Mouse (Mus musculus) c-Kit-positive CD71-positive TER-119-positive erythroid progenitor cells, embryonic 14.5 days (primary cell): ENCODE results near the gene Ppp1r16b.

Source experiments
- DNase-seq: peaks from one replicate; pipeline ENCODE4 v3.0.0-alpha.2; 2013; ENCODE audit warnings: low spot score

Ppp1r16b gene

DNA sequence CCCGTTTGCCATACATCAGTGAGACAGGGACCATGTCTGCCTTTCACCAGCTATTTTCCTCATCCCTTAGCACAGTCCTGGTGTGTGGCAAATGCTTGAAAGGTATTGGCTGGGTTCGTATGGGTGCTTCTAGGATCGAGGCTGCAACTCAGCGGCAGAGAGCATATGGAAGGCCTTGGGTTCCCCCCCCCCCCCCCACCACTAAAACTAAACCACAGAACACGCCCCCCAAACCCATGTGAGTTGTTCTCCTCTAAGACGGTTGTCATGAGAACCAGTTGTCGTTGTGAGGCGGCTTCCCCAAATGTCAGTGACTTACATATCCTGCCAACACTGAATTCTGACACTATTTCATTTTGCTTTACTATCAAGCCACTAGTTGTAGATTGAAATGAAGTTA lies 24.9 kb downstream of the Ppp1r16b start:
- no peak for DNase-seq

DNA sequence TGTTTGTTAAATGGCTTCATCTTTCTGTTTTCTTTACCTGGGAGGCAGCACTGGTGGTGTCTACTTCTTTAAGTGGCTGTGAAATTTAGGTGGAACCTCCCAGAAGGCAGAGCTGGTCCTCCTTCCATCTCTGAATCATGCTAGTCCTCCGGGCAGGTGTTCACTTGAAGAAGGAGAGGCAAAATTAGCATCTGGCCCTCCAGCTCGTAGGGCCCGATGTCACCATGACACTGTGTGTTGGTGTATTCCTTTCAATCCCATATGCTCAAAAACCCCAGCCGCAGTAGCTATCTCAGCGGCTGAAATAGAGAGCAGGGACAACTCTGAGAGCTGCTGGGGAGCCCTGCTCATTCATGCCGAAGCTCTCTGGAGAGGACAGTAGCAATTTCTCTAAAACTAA lies 27.0 kb downstream of the Ppp1r16b start:
- DNase-seq, result no peak

DNA sequence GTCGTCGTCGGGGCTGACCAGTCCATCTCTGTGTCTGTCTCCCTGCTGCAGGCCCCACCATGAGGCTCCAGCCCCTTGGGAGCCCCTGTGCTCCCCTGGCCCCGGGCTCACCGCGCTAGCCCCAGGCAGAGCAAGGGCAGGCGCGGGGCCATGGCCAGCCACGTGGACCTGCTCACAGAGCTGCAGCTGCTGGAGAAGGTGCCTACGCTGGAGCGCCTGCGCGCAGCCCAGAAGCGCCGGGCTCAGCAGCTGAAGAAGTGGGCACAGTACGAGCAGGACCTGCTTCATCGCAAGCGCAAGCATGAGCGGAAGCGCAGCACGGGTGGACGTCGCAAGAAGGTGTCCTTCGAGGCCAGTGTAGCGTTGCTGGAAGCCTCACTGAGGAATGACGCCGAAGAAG lies 30.6 kb downstream of the Ppp1r16b start:
- DNase-seq, result no peak

DNA sequence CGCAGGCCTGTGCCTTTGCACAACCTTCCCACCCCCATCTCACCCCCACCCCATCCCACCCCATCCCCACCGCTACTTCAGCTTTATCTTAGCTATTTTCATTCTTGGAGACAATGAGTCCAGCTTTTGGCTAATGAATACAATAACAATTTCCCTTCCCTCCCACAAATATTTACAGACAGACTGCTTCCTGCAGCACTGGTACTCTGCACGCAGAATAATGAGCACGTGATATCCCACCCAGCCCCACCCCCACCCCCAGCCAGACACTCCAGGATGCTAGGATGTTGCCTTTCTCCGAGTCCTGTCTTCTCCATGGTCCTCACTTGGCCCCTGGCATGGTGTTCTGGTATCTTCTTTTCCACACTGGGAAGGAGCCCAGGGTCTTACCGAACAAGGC lies 31.3 kb downstream of the Ppp1r16b start:
- no peak for DNase-seq

DNA sequence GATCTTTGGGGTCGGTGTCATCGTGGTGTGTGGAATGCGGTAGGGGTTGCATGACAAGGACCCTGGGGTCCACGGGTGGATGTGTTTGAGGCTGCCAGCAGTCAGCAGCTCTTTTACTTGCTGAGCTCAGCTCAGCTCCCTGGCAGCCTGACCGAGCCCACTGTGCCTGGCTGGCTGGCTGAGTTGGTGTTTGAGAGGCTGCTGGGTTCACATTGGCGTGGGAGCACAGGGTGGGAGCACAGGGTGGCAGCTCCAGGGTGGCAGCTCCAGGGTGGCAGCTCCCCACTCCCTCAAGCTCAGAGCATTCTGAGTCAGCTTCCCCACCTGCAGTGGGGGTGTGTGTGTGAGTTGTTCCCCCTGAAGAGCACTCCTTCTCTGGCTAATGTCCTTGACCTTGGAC lies 34.7 kb downstream of the Ppp1r16b start:
- no peak for DNase-seq

DNA sequence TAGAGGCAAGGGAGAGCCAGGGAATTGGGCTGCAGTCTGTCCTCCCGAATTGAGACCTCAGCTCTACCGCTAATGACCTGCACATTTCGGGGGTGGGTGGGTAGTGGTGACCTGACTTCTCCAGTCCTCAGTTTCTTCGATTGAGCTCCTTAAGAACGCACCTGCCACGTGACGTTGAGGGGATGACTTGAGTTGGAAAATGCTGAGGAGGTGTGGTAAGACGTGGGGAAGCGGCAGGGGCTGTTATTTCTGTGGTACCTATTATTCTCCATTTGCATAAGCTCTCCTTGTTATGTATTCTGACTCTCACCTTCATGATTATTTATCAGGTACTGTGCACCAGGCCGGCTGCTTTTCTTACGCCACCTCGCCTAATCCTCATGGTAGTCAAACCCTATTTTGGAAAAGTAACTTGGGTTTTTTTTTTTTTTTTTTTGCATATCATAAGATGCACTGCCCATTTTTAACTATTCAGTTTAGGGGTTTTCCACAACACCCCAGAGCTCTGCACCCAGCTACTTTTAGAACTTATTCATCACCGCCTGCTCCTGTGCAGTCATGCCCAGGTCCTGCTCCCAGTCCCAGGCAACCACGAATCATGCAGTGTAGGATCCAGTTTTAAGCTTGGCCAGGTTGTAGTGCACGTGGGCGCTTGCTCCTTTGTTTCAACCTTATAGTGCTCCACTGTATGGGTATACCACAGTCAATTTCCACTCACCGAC lies 35.5 kb downstream of the Ppp1r16b start:
- DNase-seq, result no peak

DNA sequence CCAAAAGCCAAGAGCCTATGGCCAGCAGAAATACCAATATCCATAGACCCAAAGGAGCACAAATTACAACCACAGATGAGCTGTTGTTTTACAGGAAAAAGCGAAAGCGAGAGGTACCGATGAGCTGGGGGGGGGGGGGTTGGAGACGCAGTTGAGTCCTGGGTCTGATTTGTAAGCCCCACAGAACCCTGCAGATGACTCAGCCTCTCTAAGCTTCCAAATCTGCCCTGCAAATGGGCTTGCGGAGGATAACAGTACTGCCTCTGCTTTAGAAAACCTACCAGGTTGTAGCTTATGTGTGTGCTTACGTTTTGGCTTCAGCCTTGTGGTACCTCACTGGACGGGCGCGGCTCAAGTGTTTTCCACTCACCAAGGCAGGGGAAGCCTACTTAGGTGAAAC lies 36.3 kb downstream of the Ppp1r16b start:
- DNase-seq, result no peak

DNA sequence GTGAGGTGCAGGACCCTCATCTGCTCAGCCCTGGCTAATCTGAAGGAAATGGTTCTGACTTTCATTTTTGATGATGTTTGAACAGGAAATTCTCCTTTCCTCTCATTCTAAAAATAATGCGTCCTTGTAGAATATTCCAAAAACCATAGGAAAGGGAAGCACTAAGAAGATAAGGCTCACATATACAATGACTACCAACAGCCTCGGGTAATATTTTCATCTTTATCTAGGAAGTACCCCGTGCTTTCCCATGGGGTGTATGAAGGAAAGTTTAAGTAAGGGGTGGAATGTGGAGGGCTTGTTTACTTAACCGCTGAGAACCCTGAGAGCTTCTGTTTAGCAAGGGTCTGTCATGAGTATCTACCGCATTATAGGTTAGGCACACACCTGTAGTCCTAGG lies 37.0 kb downstream of the Ppp1r16b start:
- no peak for DNase-seq

DNA sequence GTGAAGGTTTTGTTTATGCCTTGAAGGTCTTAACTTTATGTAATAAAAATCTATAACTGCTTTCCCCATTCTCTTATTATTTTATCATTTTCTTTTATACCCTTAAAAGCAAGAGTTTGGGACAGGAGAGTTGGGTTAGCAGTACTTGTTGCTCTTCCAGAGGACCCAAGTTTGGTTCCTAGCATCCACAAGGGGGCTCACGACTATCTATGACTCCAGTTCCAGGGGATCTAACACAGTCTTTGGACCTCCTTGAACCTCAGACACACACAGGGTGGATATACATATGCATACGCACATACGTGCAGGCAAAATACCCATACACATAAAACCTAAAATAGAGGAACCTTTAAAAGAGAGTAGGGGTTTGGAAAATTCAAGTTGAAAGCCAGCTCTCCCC lies 39.5 kb downstream of the Ppp1r16b start:
- DNase-seq, result no peak

DNA sequence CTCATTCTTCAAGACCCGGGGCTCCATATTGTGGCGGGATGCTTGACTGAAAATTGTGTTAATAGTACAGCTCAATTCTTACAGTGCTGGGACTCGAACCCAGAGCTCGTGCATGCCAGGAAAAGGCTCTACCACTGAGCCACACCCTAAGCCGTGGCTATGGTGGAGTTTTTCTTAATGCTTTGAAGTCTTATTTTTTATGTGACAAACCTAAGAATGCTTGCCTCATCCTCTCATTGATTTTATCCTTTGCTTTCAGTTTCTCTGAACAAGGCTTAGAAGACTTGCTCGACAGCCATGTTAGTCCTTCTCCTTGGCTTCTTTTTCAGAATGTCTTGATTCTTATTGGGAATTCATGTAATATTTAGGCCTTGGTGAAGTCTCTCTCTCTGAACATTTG lies 40.3 kb downstream of the Ppp1r16b start:
- DNase-seq, result no peak

DNA sequence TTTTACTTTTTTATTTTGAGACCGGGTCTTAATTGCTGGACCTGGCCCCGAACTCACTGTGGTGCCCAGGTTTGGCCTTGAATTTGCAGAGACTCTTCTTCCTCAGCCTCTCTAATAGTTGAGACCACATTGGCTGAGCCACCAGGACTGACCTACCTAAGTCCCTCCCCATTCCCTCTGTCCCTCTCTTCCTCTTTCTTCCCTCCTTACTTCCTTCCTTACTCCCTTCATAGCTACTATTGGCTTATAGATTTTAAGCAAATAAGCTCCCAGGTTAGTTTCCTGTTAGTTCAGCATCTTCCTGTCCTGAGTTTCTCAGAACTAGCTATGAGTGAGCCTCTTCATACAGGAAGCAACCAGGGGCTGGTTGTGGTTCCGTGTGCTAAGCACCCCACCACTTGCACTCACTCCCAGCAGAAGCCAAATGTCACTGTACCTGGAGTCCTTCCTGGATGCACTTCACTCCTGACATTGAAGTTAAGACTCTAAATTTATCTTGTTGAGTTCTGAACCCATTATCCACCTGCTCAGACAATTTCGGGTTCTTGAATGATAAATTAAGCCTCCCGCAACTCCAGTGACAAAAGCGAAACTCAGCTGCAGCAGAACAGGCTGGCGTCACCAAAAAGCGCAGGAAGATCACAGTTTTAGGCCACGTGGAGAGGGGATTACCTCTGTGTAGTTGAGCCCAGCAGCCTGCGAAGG lies 41.7 kb downstream of the Ppp1r16b start:
- DNase-seq, result no peak

DNA sequence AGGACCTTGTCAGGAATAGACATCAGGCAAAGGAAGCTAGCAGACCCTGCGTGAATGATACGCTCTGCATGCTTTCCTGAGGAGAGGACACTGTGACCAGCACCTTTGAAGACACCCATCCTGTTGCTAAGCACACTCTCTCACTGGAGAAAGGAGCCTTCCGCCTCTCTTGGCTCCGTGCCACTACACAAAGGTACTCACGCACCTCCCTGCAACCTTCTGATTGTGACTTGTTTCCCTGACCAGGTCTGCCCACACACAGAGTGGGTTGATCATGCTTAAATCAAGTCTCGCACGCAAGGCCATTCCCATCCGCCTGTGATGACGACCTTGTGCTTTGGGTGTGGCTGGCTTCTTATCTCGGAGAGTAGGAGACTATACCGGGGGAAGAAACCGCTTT lies 42.9 kb downstream of the Ppp1r16b start:
- no peak for DNase-seq

DNA sequence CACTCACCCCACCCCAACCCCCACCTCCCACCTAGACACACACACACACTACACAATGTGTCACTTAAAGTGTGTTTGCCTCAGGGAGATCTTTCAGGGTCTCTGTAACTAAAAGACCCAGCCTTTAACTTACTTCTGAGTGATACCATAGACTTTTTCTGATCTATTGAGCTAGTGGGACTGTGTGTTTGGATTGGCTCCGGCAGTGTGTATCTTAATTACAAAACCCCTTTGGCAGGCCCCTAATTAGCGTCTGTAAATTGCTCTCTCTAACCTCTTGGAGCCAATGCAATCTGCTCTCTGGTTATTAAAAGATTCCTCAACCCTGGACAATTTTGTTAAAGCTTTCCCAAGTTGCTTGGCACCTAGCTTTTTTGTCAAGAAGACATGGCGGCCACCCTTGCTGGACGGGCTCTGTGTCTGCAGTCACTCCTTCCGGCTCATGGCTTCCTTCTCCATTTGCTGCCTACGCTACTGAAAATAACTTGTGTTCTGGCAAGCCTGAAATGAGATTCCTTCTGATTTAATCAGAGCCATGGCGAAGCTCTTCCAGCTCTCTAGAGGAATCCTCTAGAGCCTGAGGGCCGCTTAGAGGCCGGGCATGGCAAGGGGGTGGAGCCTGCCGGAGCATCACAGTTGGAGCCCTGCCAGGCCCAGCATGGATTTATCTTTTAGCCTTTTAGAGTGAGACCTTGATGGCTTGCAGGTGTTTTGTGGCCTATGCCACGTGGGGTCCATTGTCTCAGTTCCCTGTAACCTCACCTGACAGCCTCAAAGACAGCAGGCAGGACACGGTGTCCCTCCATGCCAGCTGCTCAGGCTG lies 46.9 kb downstream of the Ppp1r16b start:
- DNase-seq, result no peak

DNA sequence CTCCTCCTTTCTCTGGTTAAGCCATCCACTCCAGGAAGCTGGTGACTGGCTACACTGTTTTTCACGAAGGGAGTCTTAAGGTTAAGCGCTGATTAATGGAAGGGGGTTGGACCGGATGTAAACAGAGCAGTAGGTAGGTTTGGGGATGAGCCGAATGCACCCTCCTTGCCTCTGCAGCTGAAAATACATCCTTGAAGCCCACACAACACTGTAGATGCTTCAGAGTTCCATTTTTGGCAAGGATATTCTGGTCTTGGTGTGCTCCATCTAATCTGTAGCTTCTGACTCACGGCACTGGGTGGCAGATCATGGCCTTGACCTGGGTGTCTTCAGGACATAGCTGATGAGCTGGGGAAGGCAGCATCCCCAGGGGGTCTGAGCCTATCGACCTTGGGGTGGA lies 49.6 kb downstream of the Ppp1r16b start:
- DNase-seq, result no peak

DNA sequence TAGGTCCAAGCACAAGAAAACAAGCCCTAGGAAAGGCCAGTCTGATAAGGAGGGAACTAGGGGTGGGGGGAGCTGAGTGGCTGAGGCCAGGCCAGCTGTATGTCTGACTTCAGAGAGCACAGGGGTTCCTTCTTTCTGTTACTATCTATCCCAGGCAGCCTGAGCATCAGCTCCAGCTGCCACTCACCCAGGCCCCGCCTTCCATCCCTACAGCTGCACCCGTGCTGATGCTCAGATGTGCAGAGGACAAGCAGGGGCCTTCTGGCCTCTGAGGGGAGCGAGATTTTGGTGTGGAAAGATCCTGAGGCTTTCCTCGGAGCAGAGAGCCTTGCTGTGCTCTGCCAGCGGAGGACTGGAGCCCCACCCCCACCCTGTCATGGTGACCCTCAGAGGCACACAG lies 50.9 kb downstream of the Ppp1r16b start:
- DNase-seq, result no peak

DNA sequence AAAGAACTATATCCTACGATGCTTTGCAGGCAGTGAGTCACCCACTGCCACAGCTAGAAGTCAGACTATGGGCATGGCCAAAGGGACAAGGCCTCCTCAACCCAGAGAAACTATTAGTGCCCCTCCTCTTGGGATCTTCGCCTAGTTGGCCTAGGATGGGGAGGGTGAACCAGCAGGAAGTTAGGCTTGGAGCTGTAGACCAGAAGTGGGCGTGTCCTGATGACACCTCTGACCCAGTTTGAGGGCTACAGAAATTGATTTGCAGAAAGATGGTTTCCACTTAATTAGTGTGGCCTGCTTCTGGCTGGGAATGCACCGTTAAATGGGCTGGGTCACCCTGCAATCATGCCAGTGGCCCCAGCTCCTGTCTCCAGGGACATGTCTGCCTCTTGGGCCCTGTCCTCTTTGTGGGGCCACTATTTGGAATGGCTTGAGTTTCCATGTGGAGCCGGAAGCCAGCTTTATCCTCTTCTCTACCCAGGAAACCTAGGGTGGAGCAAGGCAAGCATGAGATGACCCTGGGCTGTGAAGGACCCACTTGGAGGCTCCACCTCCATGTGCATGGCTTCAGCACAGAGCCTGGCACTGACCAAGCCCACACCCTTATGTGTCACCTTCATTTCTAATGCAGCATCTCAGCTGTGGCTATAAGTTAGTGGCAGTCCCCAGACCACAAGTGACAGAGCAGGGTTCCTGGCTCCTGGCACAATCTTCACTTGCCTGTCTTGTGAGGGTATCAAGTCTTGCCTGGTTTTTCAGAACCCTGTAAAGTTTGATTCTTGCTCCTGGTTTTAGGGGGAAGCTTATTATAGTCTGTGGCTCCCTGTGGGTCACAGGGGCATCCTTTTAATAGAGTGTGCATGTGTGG lies 52.6 kb downstream of the Ppp1r16b start:
- DNase-seq, result no peak

DNA sequence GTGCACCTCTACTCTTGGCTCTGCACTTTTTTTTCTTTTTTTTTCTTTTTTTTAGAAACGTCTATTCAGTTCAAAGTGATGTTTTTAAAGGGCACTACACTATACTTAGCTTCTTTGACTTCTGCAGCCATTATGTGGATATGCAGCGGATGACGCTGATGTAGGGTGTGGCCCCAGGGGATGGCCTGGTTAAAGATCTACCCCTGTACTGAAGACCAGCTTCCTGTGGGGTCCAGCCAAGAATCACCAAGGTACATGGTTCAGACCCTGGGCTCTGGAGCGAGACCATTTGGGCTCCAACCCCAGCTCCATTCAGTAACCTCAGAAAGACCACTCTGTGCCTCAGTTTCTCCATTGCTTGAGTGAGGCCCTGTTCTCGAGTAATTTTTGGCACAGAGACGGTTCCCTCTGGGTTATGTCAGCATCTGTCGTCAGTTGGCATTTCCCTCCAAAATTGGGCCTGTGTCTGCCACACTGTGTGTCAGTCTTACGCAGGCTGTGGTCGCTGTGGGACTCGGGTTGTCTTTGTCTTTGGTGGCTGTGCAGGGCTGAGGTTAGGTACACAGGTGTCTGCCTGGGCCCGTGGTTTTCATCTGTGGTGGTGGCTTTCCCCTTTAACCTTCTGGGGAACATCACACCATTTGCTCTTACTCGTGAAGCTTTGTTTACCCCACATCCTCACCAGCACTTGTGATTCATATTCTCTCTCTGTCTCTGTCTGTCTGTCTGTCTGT lies 53.8 kb downstream of the Ppp1r16b start:
- DNase-seq, result no peak

DNA sequence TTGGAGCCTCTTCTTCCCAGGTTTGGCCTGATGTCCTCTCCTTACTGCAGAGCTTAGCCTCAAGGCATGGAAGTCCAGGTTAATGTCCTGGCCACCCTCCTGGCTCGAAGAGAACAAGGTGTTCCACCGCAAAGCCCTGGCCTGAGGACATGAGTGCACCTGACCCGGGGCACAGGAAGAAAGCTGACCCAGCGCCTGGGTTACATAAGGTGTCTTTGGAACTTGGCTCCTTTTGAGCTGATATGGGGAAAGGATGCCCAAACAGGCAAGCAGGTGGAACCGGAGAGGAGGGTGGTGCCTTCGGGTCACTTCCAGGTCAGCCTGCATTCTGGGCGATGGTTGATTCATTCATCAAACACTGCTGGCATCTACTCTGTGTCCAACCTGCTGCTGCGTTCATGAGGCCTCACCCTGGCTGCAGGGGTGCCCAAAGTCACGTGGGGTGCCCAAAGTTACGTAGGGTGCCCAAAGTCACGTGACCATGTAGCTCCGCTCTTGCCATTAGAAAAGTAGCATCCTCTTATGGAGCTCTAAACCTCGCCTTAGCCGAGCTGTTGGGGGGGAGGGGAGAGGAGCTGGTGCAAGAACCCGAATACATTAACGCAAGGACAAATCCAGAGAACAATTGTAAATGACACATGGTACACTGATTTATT lies 55.6 kb downstream of the Ppp1r16b start:
- no peak for DNase-seq

DNA sequence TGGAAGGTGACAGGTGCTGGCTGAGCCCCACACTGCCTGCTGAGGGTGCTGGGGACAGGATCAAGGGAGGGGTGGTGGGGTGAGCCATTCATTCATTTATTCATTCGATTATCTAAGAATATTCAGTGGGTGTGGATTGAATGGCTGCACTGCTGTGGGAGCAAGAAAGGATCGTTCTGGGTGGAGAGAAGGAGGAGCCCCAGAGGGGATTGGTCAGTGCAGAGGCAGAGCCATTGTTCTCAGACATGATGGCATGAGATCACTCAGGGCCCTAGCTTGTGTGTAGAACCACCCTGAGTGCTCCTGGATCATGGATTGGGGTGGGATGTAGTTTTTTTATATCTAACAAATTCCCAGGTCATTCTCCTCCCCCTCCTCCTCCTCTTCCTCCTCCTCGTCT lies 56.3 kb downstream of the Ppp1r16b start:
- no peak for DNase-seq

DNA sequence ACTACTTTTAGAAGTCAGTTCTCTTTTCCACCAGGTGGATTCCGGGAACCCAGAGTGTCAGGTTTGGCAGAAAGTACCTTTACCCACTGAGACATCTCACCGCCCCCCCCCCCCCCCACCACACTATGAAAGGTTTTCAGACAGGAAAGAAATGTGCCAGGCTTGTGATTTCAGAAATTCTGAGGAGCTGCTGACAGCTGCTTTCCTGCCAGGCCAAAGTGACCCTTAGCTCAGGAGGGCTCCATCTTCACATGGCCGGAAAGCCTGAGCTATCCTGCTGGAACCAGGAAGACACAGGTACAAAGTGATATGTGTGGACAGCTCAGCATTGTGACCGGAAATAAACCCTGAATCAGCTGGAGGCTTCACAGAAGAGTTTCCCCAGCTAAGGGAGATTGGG lies 56.9 kb downstream of the Ppp1r16b start:
- no peak for DNase-seq

DNA sequence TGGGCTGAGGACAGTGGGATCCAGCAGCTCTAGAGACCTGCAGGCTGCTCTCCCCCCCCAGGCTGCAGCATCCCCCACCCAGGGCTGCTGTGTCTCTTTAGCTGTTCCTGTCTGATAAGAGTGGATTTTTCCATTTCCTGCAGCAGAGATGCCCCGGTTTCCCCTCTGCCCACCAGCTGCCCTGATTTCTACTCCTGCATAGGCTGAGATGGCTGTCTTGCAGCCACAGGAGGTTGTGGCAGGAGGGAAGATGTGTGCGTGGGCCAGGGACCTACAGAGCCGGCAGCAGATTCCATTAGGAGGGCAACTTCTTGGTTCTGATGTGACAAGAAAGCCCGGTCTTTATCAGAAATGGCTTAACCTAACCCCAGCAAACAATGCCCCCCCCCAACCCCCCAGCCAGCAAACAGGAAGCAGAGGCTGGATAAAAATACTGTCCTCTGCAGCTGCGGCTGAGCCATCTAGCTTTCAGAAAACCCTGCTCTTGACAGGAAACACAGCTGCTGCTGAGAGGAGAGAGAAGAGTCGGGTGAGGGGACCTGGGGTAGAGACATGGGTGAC lies 57.9 kb downstream of the Ppp1r16b start:
- no peak for DNase-seq
